Comparison of ENCODE assay signal across 8 mouse cellular contexts in genomic region chr4:108848505-108848848, GRCm38 (mm10). TPM values are rescaled to one million over a fixed set of nuclear protein-coding genes. Genes with fewer than 3 reads are reported as not detected.
DNase-seq lines count a peak whose midpoint lies in the region; ATAC-seq lines count a peak whose summit lies in the region.

TSS of gene A730015C16Rik (minus strand) at chr4:108848619.

- peaks cover 9% of the 10 kb centered on the region for H3K4me1 ChIP-seq in intestine, embryonic 16.5 days (ENCODE audit: control insufficient read depth, insufficient read depth, low read length)
- H3K4me1 ChIP-seq in midbrain, embryonic 13.5 days (replicated peaks): peaks cover 26% of the 10 kb centered on the region

- H3K4me3 ChIP-seq in intestine, embryonic 16.5 days (ENCODE audit: low read length): peak within 1 kb of the TSS; percentile 96
- H3K4me3 ChIP-seq in midbrain, embryonic 13.5 days (replicated peaks): peak within 1 kb of the TSS; percentile 96

- no peaks in the 10 kb centered on the region for H3K27me3 ChIP-seq in intestine, embryonic 16.5 days (replicated peaks; ENCODE audit: control insufficient read depth, insufficient read depth, low read length)
- no peaks in the 10 kb centered on the region for H3K27me3 ChIP-seq in midbrain, embryonic 13.5 days

- no peaks in the 10 kb centered on the region for H3K9me3 ChIP-seq in intestine, embryonic 16.5 days (ENCODE audit: control insufficient read depth, low read length)
- H3K9me3 ChIP-seq in midbrain, embryonic 13.5 days: no peaks in the 10 kb centered on the region

- H3K4me2 ChIP-seq in intestine, embryonic 16.5 days (ENCODE audit: low read depth, low read length): peak within 1 kb of the TSS; percentile 77
- H3K4me2 ChIP-seq in midbrain, embryonic 13.5 days (replicated peaks): peak within 1 kb of the TSS; percentile 99

- ATAC-seq in erythroid progenitor cell, adult 5-6 weeks (replicated peaks; ENCODE audit: low FRiP score, poor library complexity, severe bottlenecking): peak; percentile 35
- peak; percentile 36 for ATAC-seq in intestine, embryonic 16.5 days
- ATAC-seq in midbrain, embryonic 13.5 days: peak; percentile 53

- H3K9ac ChIP-seq in intestine, embryonic 16.5 days (ENCODE audit: low read depth, low read length): peak within 1 kb of the TSS; percentile 79
- peak within 1 kb of the TSS; percentile 89 for H3K9ac ChIP-seq in midbrain, embryonic 13.5 days (replicated peaks)

- DNase-seq in embryo, embryonic 10.5 days (ENCODE audit: low spot score): peak; percentile 34
- DNase-seq in embryo, embryonic 9.5 days (ENCODE audit: extremely low spot score): no peak
- peak; percentile 19 for DNase-seq in right cerebral cortex, postnatal 14 days
- no peak for DNase-seq in right cerebral cortex, adult 18-20 months
- DNase-seq in ovary, adult 18-20 months (ENCODE audit: low spot score): no peak

- 8% methylated on average over 20 of the region's 20 CpGs for WGBS in intestine, embryonic 16.5 days
- 12% methylated on average over 20 of the region's 20 CpGs for WGBS in midbrain, embryonic 13.5 days

- no peaks in the 10 kb centered on the region for H3K36me3 ChIP-seq in intestine, embryonic 16.5 days (ENCODE audit: control insufficient read depth, insufficient read depth, low read length)
- peaks cover 9% of the 10 kb centered on the region for H3K36me3 ChIP-seq in midbrain, embryonic 13.5 days

- peak within 1 kb of the TSS; percentile 94 for H3K27ac ChIP-seq in intestine, embryonic 16.5 days (ENCODE audit: low read length)
- H3K27ac ChIP-seq in midbrain, embryonic 13.5 days: peak within 1 kb of the TSS; percentile 86

RNA-seq across cellular contexts. Expression of gene A730015C16Rik, which starts in this region (rescaled TPM):
- not detected in 2 replicates for total RNA-seq in erythroid progenitor cell, adult 5-6 weeks (2015; ENCODE audit: low replicate concordance)
- 0.51 TPM in 1 of 2 replicates, not detected in the other for total RNA-seq in erythroid progenitor cell, adult 5-6 weeks (2017; ENCODE audit: low replicate concordance)
- 0.83 and 1.1 TPM in 2 replicates for polyA plus RNA-seq in intestine, embryonic 16.5 days (2015; fragmentation: Nextera tagmentation; extraction: Ambion mirVana)
- polyA plus RNA-seq in midbrain, embryonic 13.5 days (2015; fragmentation: Nextera tagmentation; extraction: Ambion mirVana): 2.5 and 2.6 TPM in 2 replicates

Comparison
In these comparisons a context has a peak if more than half of its experiments do, and no peak if none do; other contexts are left out.
1. DNase-seq: peak in embryo, embryonic 10.5 days (single experiment) and right cerebral cortex, postnatal 14 days (single experiment); none in embryo, embryonic 9.5 days (single experiment), right cerebral cortex, adult 18-20 months (single experiment) and ovary, adult 18-20 months (single experiment).
2. Peak in ATAC-seq in erythroid progenitor cell, adult 5-6 weeks; RNA of the gene not detected or under 1 TPM.
3. Peak in every context shown above with its lines, with median percentiles within 50 percentile points of each other: ATAC-seq.